Mouse (Mus musculus) stomach, postnatal 0 days (tissue): Measurements from ENCODE around the gene Chuk.

ENCODE experiments used
- CTCF ChIP-seq: IDR thresholded peaks from 2 replicates; pipeline ENCODE4 v1.5.1; 2016; ENCODE audit warnings: antibody characterized with exemption, low read depth, mild to moderate bottlenecking, moderate library complexity
- EP300 ChIP-seq: optimal IDR thresholded peaks from 2 replicates; pipeline ENCODE3; 2016; ENCODE audit warnings: antibody characterized with exemption

DNA sequence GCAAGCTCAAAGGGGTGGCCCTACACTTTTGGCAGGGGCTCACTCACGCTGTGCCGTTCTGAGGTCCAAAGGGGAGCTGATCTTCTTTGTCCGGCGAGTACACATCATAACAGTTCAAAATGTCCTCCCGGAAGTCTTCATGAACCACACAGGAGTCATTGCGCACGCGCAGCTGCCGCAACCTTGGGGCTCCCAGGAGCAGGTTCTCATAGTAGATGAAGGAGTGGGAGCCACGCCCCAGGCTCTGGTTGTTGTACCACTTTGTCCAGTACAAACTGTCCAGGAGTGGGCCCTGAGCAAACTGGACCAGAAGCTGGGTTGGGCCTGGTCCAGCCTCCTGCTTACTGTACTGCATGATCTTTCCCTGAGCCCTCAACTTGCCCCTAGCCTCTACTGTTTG lies 49.7 kb upstream of the Chuk start:
- TF ChIP-seq CTCF (no peak), EP300 (no peak)
